Mouse (Mus musculus) liver, embryonic 15.5 days (tissue): ENCODE results near the gene Akap6. TPM values are rescaled to one million over a fixed set of nuclear protein-coding genes. Genes with fewer than 3 reads are reported as not detected.

ENCODE experiments used
- ATAC-seq: fragments of 200-750 bp; cut with Nextera tagmentation; 2 replicates; pipeline ENCODE4 v1.8.0; 2017; ENCODE audit warnings: moderate number of reproducible peaks, mild to moderate bottlenecking, moderate library complexity; ENCODE audit not compliant: insufficient read depth
- H3K27ac ChIP-seq: fragments of 300-500 bp; sonication (generic); replicated peaks from 2 replicates; pipeline ENCODE4 v1.5.1; 2015; ENCODE audit warnings: mild to moderate bottlenecking, inconsistent platforms
- H3K27me3 ChIP-seq: fragments of 300-500 bp; sonication (generic); 2 replicates; pipeline ENCODE4 v1.6.1; 2015; ENCODE audit warnings: mild to moderate bottlenecking, inconsistent platforms
- H3K36me3 ChIP-seq: fragments of 300-500 bp; sonication (generic); replicated peaks from 2 replicates; pipeline ENCODE4 v1.6.1; 2015; ENCODE audit warnings: moderate library complexity, mild to moderate bottlenecking, inconsistent platforms
- H3K4me1 ChIP-seq: fragments of 300-500 bp; sonication (generic); replicated peaks from 2 replicates; pipeline ENCODE4 v1.6.1; 2015; ENCODE audit warnings: inconsistent platforms
- H3K4me2 ChIP-seq: fragments of 300-500 bp; sonication (generic); 2 replicates; pipeline ENCODE4 v1.6.1; 2015; ENCODE audit warnings: moderate library complexity, mild to moderate bottlenecking, inconsistent platforms
- H3K4me3 ChIP-seq: fragments of 300-500 bp; sonication (generic); replicated peaks from 2 replicates; pipeline ENCODE4 v1.5.1; 2015; ENCODE audit warnings: mild to moderate bottlenecking, inconsistent platforms
- H3K9ac ChIP-seq: fragments of 300-500 bp; sonication (generic); 2 replicates; pipeline ENCODE4 v1.6.1; 2015; ENCODE audit warnings: moderate library complexity, mild to moderate bottlenecking, inconsistent platforms
- H3K9me3 ChIP-seq: fragments of 300-500 bp; sonication (generic); replicated peaks from 2 replicates; pipeline ENCODE4 v1.6.1; 2016; ENCODE audit warnings: inconsistent platforms
- WGBS: fragments of 180-500 bp; shearing (Covaris S2); methylation state at CpG from one replicate; pipeline ENCODE4 v1.1.7; 2015; ENCODE audit warnings: mixed read lengths; ENCODE audit not compliant: insufficient replicate concordance; 5-methylcytosine and 5-hydroxymethylcytosine counted together
- polyA plus RNA-seq: library from polyadenylated mRNA; unstranded; fragments of >200 nt; fragmentation: Nextera tagmentation; extraction: Ambion mirVana; gene quantifications from 2 replicates; pipeline ENCODE4 v1.2.1, GENCODE M21; 2015

Akap6 gene
- polyA plus RNA-seq, 1 experiment from 2014 or later: 0.05 TPM

DNA sequence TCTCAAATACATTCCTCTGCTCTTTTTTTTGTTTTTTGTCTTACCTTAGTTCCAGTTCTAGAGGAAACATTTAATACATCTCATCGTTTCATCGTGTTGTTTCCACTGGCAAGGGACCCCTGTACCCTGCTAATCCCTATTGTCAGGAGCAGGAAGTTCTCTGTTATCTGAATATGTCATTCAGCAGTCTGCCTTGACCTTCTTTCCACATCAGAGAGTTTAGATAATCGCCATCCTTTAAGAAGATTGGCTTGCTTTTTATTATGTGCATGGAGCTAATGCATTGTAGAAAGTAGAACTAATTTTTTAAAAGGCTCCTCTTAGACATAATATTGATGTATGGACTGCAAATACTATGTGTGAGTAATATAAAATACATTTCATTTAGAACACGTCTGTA is 58.7 kb downstream of the Akap6 start:
- no peak for ATAC-seq
- H3K9me3 ChIP-seq: no peaks in the 10 kb centered on the region
- 22% methylated on average over 4 of the region's 4 CpGs for WGBS

DNA sequence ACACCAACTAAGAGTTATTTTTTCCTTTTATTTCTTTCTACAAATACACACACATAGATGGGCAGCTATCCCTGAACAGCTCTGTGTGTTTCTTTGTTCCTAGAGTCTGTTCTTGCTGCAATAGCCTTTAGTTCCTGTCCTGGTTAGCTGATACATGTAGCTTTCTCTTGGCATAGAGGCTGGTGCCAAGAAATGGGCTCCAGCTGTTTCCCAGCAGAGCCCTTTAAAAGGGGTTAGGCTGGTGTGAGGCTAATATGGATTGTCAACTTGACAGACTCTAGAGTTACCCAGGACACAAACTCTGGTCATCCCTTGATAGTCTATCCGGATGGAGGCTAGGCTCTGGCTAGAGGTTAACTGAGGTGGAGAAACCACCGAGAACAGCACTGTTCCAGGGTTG is 64.9 kb downstream of the Akap6 start:
- no peak overlapping the region for H3K27ac ChIP-seq

More for the DNA sequence above, 58.7 kb downstream of the Akap6 start:
- Histone ChIP-seq H3K9ac (no peak overlapping the region), H3K4me2 (no peak overlapping the region), H3K27ac (no peak overlapping the region), H3K27me3 (no peaks in the 10 kb centered on the region), H3K4me3 (no peak overlapping the region), H3K4me1 (no peaks in the 10 kb centered on the region), H3K36me3 (no peaks in the 10 kb centered on the region)

DNA sequence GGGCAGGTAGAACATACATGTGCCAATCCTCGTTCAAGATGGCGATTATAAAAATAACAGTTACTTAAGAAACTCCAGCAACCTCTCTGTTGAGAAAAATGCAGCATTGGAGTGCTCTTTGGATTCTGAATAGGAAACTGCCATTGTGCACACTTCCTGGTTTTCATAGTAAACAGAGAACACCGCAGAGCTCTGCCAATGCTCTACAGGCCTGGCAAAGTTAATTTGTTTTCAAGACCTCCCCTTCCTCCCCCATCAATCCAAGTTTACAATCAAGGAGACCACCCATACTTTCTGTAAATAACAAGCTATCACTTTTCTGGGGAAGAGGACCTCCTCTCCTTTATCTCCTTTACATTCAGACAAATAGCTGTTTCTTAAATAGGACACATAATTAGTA is 65.6 kb downstream of the Akap6 start:
- Histone ChIP-seq H3K4me1 (no peaks in the 10 kb centered on the region), H3K27ac (no peak overlapping the region), H3K4me3 (no peak overlapping the region), H3K4me2 (no peak overlapping the region), H3K9me3 (no peaks in the 10 kb centered on the region), H3K27me3 (no peaks in the 10 kb centered on the region), H3K9ac (no peak overlapping the region), H3K36me3 (no peaks in the 10 kb centered on the region)
- WGBS: 47% methylated on average over 3 of the region's 3 CpGs
- ATAC-seq: no peak

More for the DNA sequence above, 64.9 kb downstream of the Akap6 start:
- H3K9ac ChIP-seq: no peak overlapping the region
- H3K4me2 ChIP-seq: no peak overlapping the region
- no peaks in the 10 kb centered on the region for H3K36me3 ChIP-seq
- no peaks in the 10 kb centered on the region for H3K27me3 ChIP-seq
- H3K9me3 ChIP-seq: no peaks in the 10 kb centered on the region
- no peaks in the 10 kb centered on the region for H3K4me1 ChIP-seq
- WGBS: 67% methylated on average over 2 of the region's 2 CpGs
- ATAC-seq: no peak
- H3K4me3 ChIP-seq: no peak overlapping the region

DNA sequence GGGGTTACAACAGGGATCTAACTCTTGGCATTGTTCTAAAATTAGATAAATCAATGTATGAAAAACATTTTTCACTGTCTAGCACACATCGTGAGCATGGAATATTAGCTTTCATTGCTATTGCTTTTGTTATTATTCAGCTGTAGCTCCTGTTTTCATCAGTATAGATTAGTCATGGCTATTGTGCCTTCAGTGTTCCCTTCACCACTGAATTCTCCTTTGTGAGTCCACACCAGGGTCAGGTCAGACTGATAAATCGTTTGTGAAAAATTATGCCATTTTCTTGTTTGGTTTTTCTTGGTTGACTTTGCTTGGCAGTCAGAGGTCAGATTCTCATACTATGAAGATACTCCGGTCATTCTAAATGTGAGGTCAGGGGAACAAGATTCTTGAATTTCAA is 70.4 kb downstream of the Akap6 start:
- 59% methylated on average over 3 of the region's 3 CpGs for WGBS
- H3K4me1 ChIP-seq: no peaks in the 10 kb centered on the region

DNA sequence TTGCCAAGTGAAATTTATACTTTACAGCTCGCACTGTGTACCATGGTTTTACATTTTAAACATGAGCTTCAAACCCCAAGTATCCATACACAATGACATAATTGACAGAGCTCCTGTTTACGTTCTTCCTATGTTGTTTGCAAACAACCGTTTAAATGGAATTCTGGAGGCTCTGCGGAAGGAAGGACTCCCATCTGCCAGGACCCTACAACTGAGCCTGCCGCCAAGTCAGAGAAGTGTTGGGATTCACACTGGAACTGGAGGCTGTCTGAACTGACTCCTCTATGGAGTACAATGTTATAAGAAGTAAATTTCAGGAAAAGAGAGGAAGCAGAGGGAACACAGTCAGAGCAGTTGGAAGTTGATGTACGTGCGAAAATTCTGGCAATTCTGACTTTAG is 72.7 kb downstream of the Akap6 start:
- H3K27me3 ChIP-seq: no peaks in the 10 kb centered on the region
- no peaks in the 10 kb centered on the region for H3K9me3 ChIP-seq
- H3K36me3 ChIP-seq: no peaks in the 10 kb centered on the region
- H3K27ac ChIP-seq: no peak overlapping the region
- WGBS: 72% methylated on average over 7 of the region's 7 CpGs
- no peak overlapping the region for H3K9ac ChIP-seq
- no peak overlapping the region for H3K4me2 ChIP-seq
- ATAC-seq: no peak
- H3K4me3 ChIP-seq: no peak overlapping the region
- H3K4me1 ChIP-seq: no peaks in the 10 kb centered on the region

More for the DNA sequence above, 70.4 kb downstream of the Akap6 start:
- H3K9ac ChIP-seq: no peak overlapping the region
- H3K4me2 ChIP-seq: no peak overlapping the region
- H3K36me3 ChIP-seq: no peaks in the 10 kb centered on the region
- H3K4me3 ChIP-seq: no peak overlapping the region
- H3K27ac ChIP-seq: no peak overlapping the region
- no peak for ATAC-seq
- no peaks in the 10 kb centered on the region for H3K9me3 ChIP-seq
- no peaks in the 10 kb centered on the region for H3K27me3 ChIP-seq

DNA sequence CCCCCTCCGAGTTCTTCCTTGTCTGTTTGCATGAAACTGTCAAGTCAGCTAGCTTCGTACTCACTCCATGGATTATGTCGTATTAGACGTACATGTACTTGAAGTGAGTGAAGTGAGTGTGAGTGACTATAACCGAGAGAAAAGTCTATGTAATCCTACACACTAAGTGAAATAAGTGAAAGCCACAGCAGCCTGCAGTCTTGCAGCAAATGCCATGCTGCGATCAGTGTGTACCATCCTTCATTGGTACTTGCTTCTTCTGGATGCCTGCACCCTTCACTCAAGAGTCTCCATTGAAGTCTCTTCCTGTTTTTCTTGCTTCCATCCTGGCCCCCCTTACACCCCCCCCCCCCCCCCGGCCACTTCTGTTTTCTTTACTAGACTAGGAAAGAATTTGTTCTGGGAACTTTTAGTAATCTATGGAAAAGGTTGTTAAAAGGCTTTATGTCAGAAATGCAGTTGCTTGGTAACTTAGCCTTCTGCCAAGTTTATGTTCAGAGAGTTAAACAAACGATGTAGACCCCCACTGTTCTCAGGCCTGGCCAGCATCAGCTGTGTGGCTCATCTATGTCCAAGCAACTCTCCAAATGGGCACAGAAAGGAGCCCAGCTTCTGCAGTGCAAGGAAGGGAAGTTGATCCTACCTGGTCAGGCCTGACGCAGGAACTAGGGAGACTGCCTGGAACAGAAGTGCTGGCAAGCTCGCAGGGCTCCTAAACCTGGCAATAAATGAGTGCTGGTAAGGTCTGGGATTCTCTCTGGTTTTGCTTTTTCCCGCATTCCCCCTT is 73.5 kb downstream of the Akap6 start:
- H3K27ac ChIP-seq: no peak overlapping the region
- H3K9ac ChIP-seq: no peak overlapping the region
- no peak overlapping the region for H3K4me3 ChIP-seq
- no peaks in the 10 kb centered on the region for H3K27me3 ChIP-seq
- H3K9me3 ChIP-seq: no peaks in the 10 kb centered on the region
- 44% methylated on average over 10 of the region's 11 CpGs for WGBS
- no peaks in the 10 kb centered on the region for H3K4me1 ChIP-seq
- ATAC-seq: no peak
- H3K36me3 ChIP-seq: no peaks in the 10 kb centered on the region
- H3K4me2 ChIP-seq: no peak overlapping the region

DNA sequence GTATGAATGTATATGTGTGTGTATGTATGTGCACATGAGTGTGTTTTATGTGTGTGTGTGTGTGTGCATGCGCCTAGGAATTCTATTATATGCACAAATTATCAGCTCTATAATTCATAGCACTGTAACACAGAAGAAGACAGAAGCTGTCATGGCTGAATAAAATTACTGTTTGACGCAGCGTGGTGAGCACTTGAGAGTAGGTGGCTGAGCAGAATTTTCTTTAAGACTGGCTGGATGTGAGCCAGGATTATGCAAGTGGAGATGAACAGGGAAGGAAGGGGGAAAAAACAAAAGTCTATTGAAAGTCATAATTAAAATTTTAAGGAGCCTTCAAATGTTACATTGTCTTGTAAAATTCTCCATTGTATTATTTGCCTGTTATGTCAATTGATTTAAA is 74.7 kb downstream of the Akap6 start:
- Histone ChIP-seq H3K4me3 (no peak overlapping the region), H3K4me1 (no peaks in the 10 kb centered on the region), H3K36me3 (no peaks in the 10 kb centered on the region), H3K9me3 (no peaks in the 10 kb centered on the region), H3K27me3 (no peaks in the 10 kb centered on the region), H3K4me2 (no peak overlapping the region), H3K9ac (no peak overlapping the region), H3K27ac (no peak overlapping the region)
- no peak for ATAC-seq
- WGBS: 65% methylated on average over 3 of the region's 3 CpGs

DNA sequence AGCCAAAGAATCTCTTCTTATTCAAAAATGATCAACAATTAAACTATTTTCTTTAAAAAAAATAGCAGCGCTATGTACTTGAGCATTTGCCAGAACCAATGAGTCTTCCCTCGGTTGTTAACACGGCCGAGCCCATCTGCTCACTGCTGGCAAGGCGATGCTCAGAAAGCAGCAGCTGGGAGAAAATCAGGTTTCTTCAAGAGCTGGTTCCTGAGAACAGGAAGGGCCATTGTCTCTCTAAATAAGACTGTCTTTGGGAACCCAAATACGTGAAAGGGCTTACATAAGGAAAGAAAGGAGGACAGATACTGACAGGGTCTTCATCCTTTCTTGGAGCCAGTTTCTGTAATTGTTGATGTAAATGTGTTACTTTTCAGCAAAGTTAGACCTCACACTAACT is 75.2 kb downstream of the Akap6 start:
- no peak for ATAC-seq
- H3K9me3 ChIP-seq: no peaks in the 10 kb centered on the region
- no peak overlapping the region for H3K9ac ChIP-seq
- H3K4me3 ChIP-seq: no peak overlapping the region
- no peak overlapping the region for H3K4me2 ChIP-seq
- no peaks in the 10 kb centered on the region for H3K4me1 ChIP-seq
- H3K36me3 ChIP-seq: no peaks in the 10 kb centered on the region
- H3K27ac ChIP-seq: no peak overlapping the region
- 57% methylated on average over 6 of the region's 6 CpGs for WGBS
- H3K27me3 ChIP-seq: no peaks in the 10 kb centered on the region

DNA sequence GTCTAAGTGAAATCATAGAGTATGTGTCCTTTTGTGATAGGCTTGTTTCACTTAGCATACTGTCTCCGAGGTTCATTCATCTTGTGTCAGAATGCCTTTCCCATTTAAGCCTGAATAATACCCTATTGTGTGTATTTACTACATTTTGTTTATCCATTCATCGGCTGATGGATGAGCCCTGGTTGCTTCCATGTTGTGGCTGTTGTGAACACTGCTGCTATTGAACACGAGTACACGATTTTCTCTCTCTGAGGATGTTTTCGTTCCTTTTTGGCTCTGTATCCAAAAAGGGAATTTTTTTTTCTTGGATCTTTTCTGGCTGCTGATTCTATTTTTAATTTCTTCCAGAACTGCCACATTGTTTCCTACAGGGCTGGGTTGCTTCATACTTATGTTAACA is 81.0 kb downstream of the Akap6 start:
- no peaks in the 10 kb centered on the region for H3K27me3 ChIP-seq
- H3K9ac ChIP-seq: no peak overlapping the region
- WGBS: 61% methylated on average over 5 of the region's 5 CpGs
- no peak overlapping the region for H3K4me3 ChIP-seq
- H3K27ac ChIP-seq: no peak overlapping the region
- no peaks in the 10 kb centered on the region for H3K36me3 ChIP-seq
- ATAC-seq: no peak
- H3K4me1 ChIP-seq: no peaks in the 10 kb centered on the region
- no peak overlapping the region for H3K4me2 ChIP-seq
- no peaks in the 10 kb centered on the region for H3K9me3 ChIP-seq

DNA sequence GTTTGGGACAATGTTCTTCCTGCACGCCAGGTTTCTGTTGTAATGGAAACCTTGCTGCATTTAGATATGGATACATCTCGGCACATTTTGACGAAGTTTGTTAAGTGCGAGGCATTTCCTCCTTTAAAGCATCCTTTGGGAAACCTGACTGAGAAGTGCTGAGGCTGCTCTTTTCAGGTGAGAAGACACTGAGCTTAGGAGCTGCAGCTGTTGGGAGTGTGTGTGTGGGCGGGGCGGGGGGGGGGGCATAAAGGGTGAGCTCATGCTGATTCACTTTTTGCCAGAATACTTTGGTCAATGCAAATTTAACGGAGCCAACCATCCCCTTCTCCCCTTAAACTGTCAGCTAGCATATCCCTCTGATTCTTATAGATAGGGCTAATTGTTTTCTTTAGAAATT is 81.9 kb downstream of the Akap6 start:
- 57% methylated on average over 7 of the region's 7 CpGs for WGBS
- H3K27ac ChIP-seq: no peak overlapping the region
- no peak overlapping the region for H3K4me3 ChIP-seq
- H3K9ac ChIP-seq: no peak overlapping the region
- H3K27me3 ChIP-seq: no peaks in the 10 kb centered on the region
- H3K4me2 ChIP-seq: no peak overlapping the region
- no peaks in the 10 kb centered on the region for H3K36me3 ChIP-seq
- no peaks in the 10 kb centered on the region for H3K9me3 ChIP-seq
- ATAC-seq: no peak
- no peaks in the 10 kb centered on the region for H3K4me1 ChIP-seq

DNA sequence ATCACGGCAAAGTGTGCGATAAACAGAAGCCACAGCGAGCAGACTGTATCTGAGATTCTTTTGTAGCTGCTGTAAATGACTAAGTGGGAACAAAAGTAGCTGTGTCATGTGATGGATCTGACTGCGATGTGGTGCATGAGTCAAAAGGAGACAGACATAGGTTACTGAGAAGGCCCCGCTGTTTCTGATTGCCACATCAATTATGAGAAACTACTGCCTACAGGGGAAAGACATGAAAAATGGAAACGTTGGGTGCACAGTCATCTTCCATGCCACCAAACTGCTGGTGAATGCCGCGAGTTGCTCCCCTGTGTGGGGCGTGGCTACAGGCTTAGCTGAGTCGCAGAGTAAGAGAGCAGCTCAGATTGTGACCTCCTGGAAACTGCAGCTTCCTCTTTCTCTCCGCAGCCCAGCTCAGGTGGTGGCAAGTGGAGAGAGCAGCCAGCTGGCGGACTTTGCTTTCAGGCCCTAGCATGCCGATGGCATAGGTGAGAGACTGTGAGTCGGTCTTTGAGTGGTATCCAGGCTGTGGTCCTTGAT is 83.8 kb downstream of the Akap6 start:
- Histone ChIP-seq H3K4me1 (no peaks in the 10 kb centered on the region), H3K27ac (no peak overlapping the region), H3K36me3 (no peaks in the 10 kb centered on the region), H3K9ac (no peak overlapping the region), H3K27me3 (no peaks in the 10 kb centered on the region), H3K9me3 (no peaks in the 10 kb centered on the region), H3K4me2 (peak overlapping the region; percentile 5; the same call in 1 of the 2 replicates), H3K4me3 (no peak overlapping the region)
- 12% methylated on average over 14 of the region's 14 CpGs for WGBS
- ATAC-seq: no peak

DNA sequence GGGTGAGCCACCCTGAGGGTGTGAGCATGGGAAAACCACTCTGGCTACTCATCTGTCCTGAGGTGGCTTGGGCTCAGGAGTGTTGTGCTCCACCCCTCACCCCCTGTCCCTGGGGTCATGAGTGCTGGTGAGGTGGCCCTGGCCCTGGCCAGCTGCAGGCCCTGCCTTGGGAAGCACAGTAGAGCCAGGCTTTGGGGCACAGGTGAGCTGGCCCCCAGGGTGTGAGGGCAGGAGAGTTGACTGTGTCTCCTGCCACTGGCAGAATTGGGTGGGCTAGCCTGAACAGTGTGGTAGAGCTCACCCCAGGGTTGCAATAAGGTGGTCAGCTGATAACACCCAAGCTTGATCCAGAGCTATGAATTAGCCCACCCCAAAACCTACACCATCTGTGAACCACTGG is 86.0 kb downstream of the Akap6 start:
- ATAC-seq: no peak

More for the DNA sequence above, 86.0 kb downstream of the Akap6 start:
- no peak overlapping the region for H3K27ac ChIP-seq
- no peaks in the 10 kb centered on the region; the same call in 1 of the 2 replicates for H3K27me3 ChIP-seq
- H3K4me2 ChIP-seq: no peak overlapping the region
- no peaks in the 10 kb centered on the region for H3K36me3 ChIP-seq
- H3K4me3 ChIP-seq: no peak overlapping the region
- no peak overlapping the region for H3K9ac ChIP-seq
- no peaks in the 10 kb centered on the region for H3K4me1 ChIP-seq
- no peaks in the 10 kb centered on the region for H3K9me3 ChIP-seq
